7 mouse cellular contexts compared by ENCODE assay signal in genomic region chr8:126920845-126921244, GRCm38 (mm10). TPM values are rescaled to one million over a fixed set of nuclear protein-coding genes. Genes with fewer than 3 reads are reported as not detected.
DNase-seq lines count a peak whose midpoint lies in the region; ATAC-seq lines count a peak whose summit lies in the region.

No protein-coding gene starts in this region.

- H3K4me1 ChIP-seq in intestine, embryonic 15.5 days (replicated peaks), result peaks cover 14% of the 10 kb centered on the region

- WGBS in intestine, embryonic 15.5 days, result 17% methylated on average over 3 of the region's 3 CpGs

- ATAC-seq in intestine, embryonic 15.5 days, result peak; percentile 67
- ATAC-seq in megakaryocyte-erythroid progenitor cell, adult 5-6 weeks (replicated peaks; ENCODE audit: low FRiP score, low TSS enrichment, poor library complexity, severe bottlenecking), result peak; percentile 87

- no peak overlapping the region for H3K4me2 ChIP-seq in intestine, embryonic 15.5 days (replicated peaks)

- H3K4me3 ChIP-seq in intestine, embryonic 15.5 days (replicated peaks), result no peak overlapping the region

- DNase-seq in adrenal gland, adult 18-20 months (ENCODE audit: low spot score in 2 of 2), result peak; percentile 64 to 65
- DNase-seq in embryo, embryonic 10.5 days (ENCODE audit: low spot score), result peak; percentile 84
- peak; percentile 51 to 60 for DNase-seq in gastrocnemius, postnatal 36 days
- DNase-seq in left cerebral cortex, postnatal 14 days (ENCODE audit: low spot score in 2 of 2), result peak; percentile 82 to 84
- peak; percentile 84 for DNase-seq in skeletal muscle tissue, adult 2 months (ENCODE audit: low read depth, low spot score)

- no peaks in the 10 kb centered on the region for H3K27me3 ChIP-seq in intestine, embryonic 15.5 days (replicated peaks)

- intact Hi-C loops in gastrocnemius, postnatal 36 days (cut with DNase I), result loop anchor here (1.0 to 5.0 kb wide), 2 partner anchors 424 to 439 kb away; no protein-coding TSS in a partner anchor
- intact Hi-C loops in left cerebral cortex, postnatal 14 days (cut with DNase I), result loop anchor here (2.0 kb wide), 2 partner anchors 326 to 424 kb away; no protein-coding TSS in a partner anchor

- H3K9me3 ChIP-seq in intestine, embryonic 15.5 days, result no peaks in the 10 kb centered on the region

- H3K36me3 ChIP-seq in intestine, embryonic 15.5 days, result no peaks in the 10 kb centered on the region

- no peak overlapping the region for H3K9ac ChIP-seq in intestine, embryonic 15.5 days

- 0 out of 2 replicates have a peak overlapping the region, but pooled peaks have one; percentile 18 for H3K27ac ChIP-seq in intestine, embryonic 15.5 days

RNA-seq across cellular contexts. Expression of gene Tomm20, which starts 24.8 kb away (rescaled TPM):
- total RNA-seq in adrenal gland, adult 18-20 months (2021), result 100 to 1,000 TPM; 186 to 207 TPM
- 10 to 100 TPM; 73.0 to 86.8 TPM for total RNA-seq in gastrocnemius, postnatal 36 days (2021)
- 295 and 300 TPM in 2 replicates for polyA plus RNA-seq in intestine, embryonic 15.5 days (2015; fragmentation: Nextera tagmentation; extraction: Ambion mirVana)
- total RNA-seq in left cerebral cortex, postnatal 14 days (2021), result 100 to 1,000 TPM; 162 to 168 TPM
- total RNA-seq in megakaryocyte-erythroid progenitor cell, adult 5-6 weeks (2014; fragmentation: Nextera tagmentation), result 123 and 130 TPM in 2 replicates
- total RNA-seq in megakaryocyte-erythroid progenitor cell, adult 5-6 weeks (2017), result 313 and 421 TPM in 2 replicates

RNA-seq across cellular contexts. Expression of gene Rbm34, which starts 50.0 kb away (rescaled TPM):
- 10 to 100 TPM; 10.8 to 11.3 TPM for total RNA-seq in adrenal gland, adult 18-20 months (2021)
- total RNA-seq in gastrocnemius, postnatal 36 days (2021), result 1 to 10 TPM; 3.4 to 5.1 TPM
- polyA plus RNA-seq in intestine, embryonic 15.5 days (2015; fragmentation: Nextera tagmentation; extraction: Ambion mirVana), result 24.8 and 30.0 TPM in 2 replicates
- total RNA-seq in left cerebral cortex, postnatal 14 days (2021), result 10 to 100 TPM; 12.8 to 14.1 TPM
- 24.4 and 31.7 TPM in 2 replicates for total RNA-seq in megakaryocyte-erythroid progenitor cell, adult 5-6 weeks (2014; fragmentation: Nextera tagmentation)
- 67.7 and 71.4 TPM in 2 replicates for total RNA-seq in megakaryocyte-erythroid progenitor cell, adult 5-6 weeks (2017)
